Mouse (Mus musculus) lung, postnatal 25 days (tissue): Measurements from ENCODE around the gene Rac2.

ENCODE experiments used
- DNase-seq: peaks from one replicate; pipeline ENCODE4 v3.0.0; 2022; ENCODE audit warnings: low spot score

Gene Rac2

GRCm38 (mm10) chr15:78520112-78520715 is 52.4 kb downstream of the Rac2 start:
- no peak for DNase-seq

DNA sequence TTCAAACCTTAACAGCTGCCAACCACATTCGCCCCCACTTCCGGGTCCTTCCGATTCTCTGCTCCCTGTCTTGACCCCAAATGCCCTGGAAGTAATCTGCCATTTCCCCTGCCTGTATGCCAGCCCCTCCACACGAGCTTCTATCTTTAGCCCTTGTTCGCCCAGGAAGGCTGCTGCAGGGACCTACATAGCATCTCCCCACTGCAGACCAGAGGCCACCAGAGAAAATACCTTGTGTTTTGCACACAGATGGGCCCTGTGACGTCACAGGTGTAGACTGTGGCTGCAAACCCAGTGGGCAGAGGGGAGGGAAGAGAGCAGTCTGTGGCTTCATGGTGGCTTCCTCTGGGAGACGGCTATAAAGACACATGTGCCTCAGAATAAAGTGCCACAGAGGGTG is 54.4 kb downstream of the Rac2 start:
- no peak for DNase-seq

- DNase-seq: no peak
These were observed 56.8 kb downstream of the Rac2 start for GRCm38 (mm10) chr15:78515759-78516158.

DNA sequence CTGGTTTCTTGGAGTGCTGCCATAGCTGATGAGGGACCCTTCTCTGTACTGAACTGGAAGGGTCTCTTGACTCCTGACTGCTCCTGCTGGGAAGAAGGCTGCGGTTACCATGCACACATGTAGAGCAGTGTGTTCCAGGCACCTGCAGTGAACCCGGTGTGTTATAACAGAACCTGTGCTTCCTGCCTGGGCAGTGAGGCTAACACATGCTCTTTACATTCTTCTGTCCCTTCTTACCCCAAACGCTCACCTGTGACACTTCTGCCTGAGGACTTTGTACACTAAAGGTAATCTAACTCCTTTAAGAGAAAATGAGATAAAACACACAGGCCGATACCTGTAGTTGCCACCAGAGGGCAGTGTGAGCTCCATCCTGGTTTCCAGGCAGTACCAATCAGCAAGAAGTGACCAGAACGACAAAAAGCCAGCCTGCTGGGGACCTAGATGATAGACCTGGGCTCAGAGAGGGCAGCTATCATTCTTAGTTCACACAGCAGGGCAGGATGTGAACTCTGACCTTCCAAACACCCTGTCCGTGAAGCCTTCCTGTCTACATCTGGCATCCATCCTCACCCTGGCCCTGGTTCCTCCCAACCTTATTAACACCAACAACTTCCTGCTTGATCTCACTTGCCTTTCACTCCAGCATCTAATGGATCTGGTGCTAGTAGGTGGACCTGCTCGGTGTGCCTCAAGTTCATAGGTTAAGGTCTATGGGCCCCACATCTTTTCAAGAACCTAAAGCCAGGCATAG is 58.0 kb downstream of the Rac2 start:
- peak; percentile 82 for DNase-seq

DNA sequence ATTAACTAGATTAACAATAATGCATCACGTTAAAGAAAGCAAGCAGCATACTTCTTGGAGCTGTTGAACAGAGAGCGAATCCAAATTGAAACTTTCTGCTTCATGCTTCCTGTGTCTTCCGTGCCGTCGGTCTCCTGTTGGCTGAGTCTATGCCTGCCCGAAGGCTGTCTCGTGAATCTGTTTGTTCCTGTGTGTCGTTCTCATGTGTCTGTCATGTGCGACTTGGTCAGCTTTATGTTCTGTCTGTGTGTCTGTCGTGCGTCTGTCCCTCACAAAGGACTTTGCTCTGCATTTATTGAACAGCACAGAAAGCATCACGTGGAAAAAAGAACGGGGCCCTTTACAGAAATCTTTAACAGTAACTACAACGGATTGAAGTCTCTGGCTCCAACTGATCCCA is 59.6 kb downstream of the Rac2 start:
- DNase-seq: no peak

GRCm38 (mm10) chr15:78511951-78512350 is 60.6 kb downstream of the Rac2 start:
- DNase-seq: no peak

GRCm38 (mm10) chr15:78510736-78511135 is 61.8 kb downstream of the Rac2 start:
- DNase-seq: no peak

DNA sequence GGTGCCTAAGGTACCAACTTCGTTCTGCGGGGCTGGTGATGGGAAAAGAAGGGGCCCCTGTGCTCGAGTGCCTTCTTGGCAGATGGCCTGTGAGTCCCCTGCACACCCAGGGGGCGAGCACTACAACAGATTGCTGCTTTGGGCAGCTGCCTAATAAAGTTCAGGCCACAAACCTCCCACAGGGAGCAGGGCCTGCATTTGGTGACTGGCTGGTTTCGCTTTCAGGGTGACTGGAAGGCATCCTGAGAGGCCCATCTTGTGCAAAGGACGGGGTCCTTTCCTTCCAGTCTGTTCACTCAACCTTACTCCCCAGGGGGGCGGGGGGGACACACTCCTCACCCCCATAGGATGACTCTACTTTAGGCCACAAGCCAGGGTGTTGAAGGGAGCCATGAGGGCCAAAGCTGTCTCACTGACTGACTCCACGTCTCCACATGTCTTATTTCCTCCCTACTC is 62.4 kb downstream of the Rac2 start:
- no peak for DNase-seq

GRCm38 (mm10) chr15:78509297-78509899 is 63.2 kb downstream of the Rac2 start:
- DNase-seq: no peak
